Mouse (Mus musculus) ES-E14 (cell line): ENCODE data around the gene Cxcr2.

ENCODE experiments used
- CHD2 ChIP-seq: IDR thresholded peaks from 2 replicates; pipeline ENCODE4 v1.6.1; 2014; ENCODE audit warnings: mild to moderate bottlenecking, low read depth, low read length, inconsistent platforms
- ZC3H11A ChIP-seq: IDR thresholded peaks from 2 replicates; pipeline ENCODE4 v1.6.1; 2012; ENCODE audit warnings: low read depth, mild to moderate bottlenecking, inconsistent platforms, low read length, borderline replicate concordance

- no peak for TF ChIP-seq ZC3H11A
- no peak for TF ChIP-seq CHD2
Measured at GRCm38 (mm10) chr1:74183006-74183405, 29.2 kb downstream of the Cxcr2 start.
